In the genomic region with DNA sequence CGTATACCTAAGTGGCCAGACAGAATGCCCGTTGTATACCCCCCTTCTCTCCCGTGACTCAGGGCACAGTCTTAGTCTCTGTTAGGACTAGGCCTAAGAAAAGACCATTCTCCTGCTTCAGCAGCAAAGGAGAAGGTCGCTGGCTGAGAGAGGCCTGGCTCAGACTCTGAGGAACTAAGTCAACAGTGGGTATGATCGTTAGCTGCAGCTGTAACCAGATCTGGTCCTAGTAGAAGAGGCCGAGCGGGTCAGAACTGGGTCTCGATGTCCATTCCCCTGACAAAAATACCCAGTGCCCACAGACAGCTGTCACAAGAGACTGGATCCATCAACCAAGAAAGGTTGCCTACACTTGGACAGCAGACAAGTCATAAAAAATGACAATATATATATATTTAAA, we compare ENCODE assay signal across 23 mouse cellular contexts. TPM values are rescaled to one million over a fixed set of nuclear protein-coding genes. Genes with fewer than 3 reads are reported as not detected.
"Had no signal": no experiment of that assay in that cellular context is flagged by ENCODE, and none has a peak within 500 bp of the region (broad histone marks: within the 10 kb centered on the region; RNA-seq: fewer than 3 reads in every experiment).

No protein-coding gene starts in this region.

- H3K4me1 ChIP-seq: limb, embryonic 13.5 days; midbrain, embryonic 13.5 days; neural tube, embryonic 15.5 days had no signal

- H3K27me3 ChIP-seq: limb, embryonic 13.5 days; liver, embryonic 15.5 days; midbrain, embryonic 13.5 days; neural tube, embryonic 15.5 days; stomach, embryonic 15.5 days had no signal

- H3K27ac ChIP-seq: layer of hippocampus, adult 2 months; limb, embryonic 13.5 days; liver, embryonic 15.5 days; midbrain, embryonic 13.5 days; neural tube, embryonic 15.5 days; stomach, embryonic 15.5 days had no signal

- H3K4me2 ChIP-seq: limb, embryonic 13.5 days; liver, embryonic 11.5 days; liver, embryonic 15.5 days; midbrain, embryonic 13.5 days; neural tube, embryonic 15.5 days; stomach, embryonic 15.5 days had no signal

- DNase-seq: kidney, postnatal 10 days; kidney, postnatal 4 days; lung, adult 2 months; lung, postnatal 36 days; spleen, adult 18-20 months; thymus, adult 2 months; thymus, postnatal 25 days had no signal

- H3K9me3 ChIP-seq: limb, embryonic 13.5 days; liver, embryonic 15.5 days; midbrain, embryonic 13.5 days; neural tube, embryonic 15.5 days; stomach, embryonic 15.5 days had no signal

- H3K4me3 ChIP-seq: layer of hippocampus, adult 2 months; limb, embryonic 13.5 days; liver, embryonic 15.5 days; midbrain, embryonic 13.5 days; myocyte; neural tube, embryonic 15.5 days; stomach, embryonic 15.5 days had no signal

- H3K9ac ChIP-seq: limb, embryonic 13.5 days; liver, embryonic 15.5 days; midbrain, embryonic 13.5 days; neural tube, embryonic 15.5 days; stomach, embryonic 15.5 days had no signal

- ATAC-seq: lung, postnatal 0 days; midbrain, embryonic 13.5 days had no signal

RNA-seq across cellular contexts. Expression of gene Smbd1, which starts 13.2 kb away (rescaled TPM):
- total RNA-seq: layer of hippocampus, adult 2 months; layer of hippocampus, postnatal 10 days; left cerebral cortex, postnatal 36 days; megakaryocyte progenitor cell, adult 5-6 weeks had no signal
- polyA plus RNA-seq: kidney, embryonic 14.5 days; limb, embryonic 13.5 days; liver, embryonic 11.5 days; liver, embryonic 15.5 days; midbrain, embryonic 13.5 days; myocyte; neural tube, embryonic 11.5 days; neural tube, embryonic 15.5 days; testis, adult 2 months; urinary bladder, adult 2 months had no signal

RNA-seq across cellular contexts. Expression of gene Muc20, which starts 26.3 kb away (rescaled TPM):
- total RNA-seq: layer of hippocampus, adult 2 months; layer of hippocampus, postnatal 10 days; left cerebral cortex, postnatal 36 days; megakaryocyte progenitor cell, adult 5-6 weeks had no signal
- polyA plus RNA-seq: limb, embryonic 13.5 days; liver, embryonic 11.5 days; midbrain, embryonic 13.5 days; neural tube, embryonic 11.5 days; neural tube, embryonic 15.5 days had no signal
